Mouse (Mus musculus) CD4-positive, CD25-positive, alpha-beta regulatory T cell, adult 2 months (primary cell): Measurements from ENCODE around the gene Rplp0.

Experiments
- DNase-seq: peaks from one replicate; pipeline ENCODE4 v3.0.0-alpha.2; 2012; ENCODE audit warnings: low read depth, low spot score

Rplp0 gene

GRCm38 (mm10) chr5:115580229-115581001, 21.1 kb downstream of the Rplp0 start:
- no peak for DNase-seq

GRCm38 (mm10) chr5:115581662-115582061, 22.4 kb downstream of the Rplp0 start:
- no peak for DNase-seq

- DNase-seq = no peak
Measured at GRCm38 (mm10) chr5:115585616-115586015, 26.3 kb downstream of the Rplp0 start.

- no peak for DNase-seq
Measured at GRCm38 (mm10) chr5:115586166-115586565, 26.9 kb downstream of the Rplp0 start.

- DNase-seq = no peak
Measured at GRCm38 (mm10) chr5:115586780-115587179, 27.5 kb downstream of the Rplp0 start.

- DNase-seq = no peak
Measured at GRCm38 (mm10) chr5:115591028-115591427, 31.8 kb downstream of the Rplp0 start.

- no peak for DNase-seq
Measured at GRCm38 (mm10) chr5:115591506-115591905, 32.2 kb downstream of the Rplp0 start.

GRCm38 (mm10) chr5:115603561-115603960, 44.3 kb downstream of the Rplp0 start:
- DNase-seq = no peak

GRCm38 (mm10) chr5:115611566-115611965, 52.3 kb downstream of the Rplp0 start:
- DNase-seq = no peak
